Mouse (Mus musculus): Measurements from ENCODE around the gene Mepce. TPM values are rescaled to one million over a fixed set of nuclear protein-coding genes. Genes with fewer than 3 reads are reported as not detected.

Gene Mepce
- total and polyA plus RNA-seq, 3 experiments, result 35.4 to 46.4 (median 43.9) TPM

GRCm38 (mm10) chr5:137741023-137741931 is 46.2 kb downstream of the Mepce start, which contains the start of gene Nyap1:
TSS of gene Nyap1 (minus strand) at chr5:137741607.
- peak; percentile 85 for DNase-seq

GRCm38 (mm10) chr5:137740506-137740905 is 46.9 kb downstream of the Mepce start:
- no peak for DNase-seq

GRCm38 (mm10) chr5:137739471-137739870 is 48.0 kb downstream of the Mepce start:
- DNase-seq, result no peak

GRCm38 (mm10) chr5:137738516-137738915 is 48.9 kb downstream of the Mepce start:
- peak; percentile 23 for DNase-seq

- DNase-seq, result peak; percentile 2
Measured at GRCm38 (mm10) chr5:137737400-137737940, 50.0 kb downstream of the Mepce start.

GRCm38 (mm10) chr5:137734289-137735061 is 53.0 kb downstream of the Mepce start:
- DNase-seq, result no peak

GRCm38 (mm10) chr5:137733638-137734288 is 53.7 kb downstream of the Mepce start:
- no peak for DNase-seq

Other genes starting within 250 kb of the Mepce start
- 1 to 10 TPM; 2.8 to 5.2 TPM for gene Actl6b, start 234.1 kb downstream of the Mepce start, total RNA-seq (2021)
- gene Actl6b, start 234.1 kb downstream of the Mepce start, polyA plus RNA-seq (2012; rRNA removed), result 6.0 and 10.0 TPM in 2 replicates
- gene Tfr2, start 217.8 kb downstream of the Mepce start, total RNA-seq (2021), result 1 to 10 TPM; 1.1 to 1.9 TPM
- 1.9 and 2.4 TPM in 2 replicates for gene Tfr2, start 217.8 kb downstream of the Mepce start, polyA plus RNA-seq (2012; rRNA removed)
- gene Mospd3, start 186.6 kb downstream of the Mepce start, total RNA-seq (2021), result 10 to 100 TPM; 45.4 to 54.1 TPM
- gene Mospd3, start 186.6 kb downstream of the Mepce start, polyA plus RNA-seq (2012; rRNA removed), result 211 TPM in 2 replicates
- gene Pcolce, start 173.9 kb downstream of the Mepce start, total RNA-seq (2021), result 1,000 to 10,000 TPM; 1,014 to 1,197 TPM
- 1,453 and 1,846 TPM in 2 replicates for gene Pcolce, start 173.9 kb downstream of the Mepce start, polyA plus RNA-seq (2012; rRNA removed)
- gene Fbxo24, start 158.7 kb downstream of the Mepce start, total RNA-seq (2021), result 1 to 10 TPM in 1 of 2 experiments, under 1 TPM in 1; 0.89 to 2.6 TPM
- 2.5 and 3.3 TPM in 2 replicates for gene Fbxo24, start 158.7 kb downstream of the Mepce start, polyA plus RNA-seq (2012; rRNA removed)
- gene Lrch4, start 158.5 kb downstream of the Mepce start, total RNA-seq (2021), result 10 to 100 TPM; 27.9 to 31.7 TPM
- 36.7 and 52.7 TPM in 2 replicates for gene Lrch4, start 158.5 kb downstream of the Mepce start, polyA plus RNA-seq (2012; rRNA removed)
- 1 to 10 TPM; 6.4 to 7.4 TPM for gene Gm20605, start 158.5 kb downstream of the Mepce start, total RNA-seq (2021)
- 30.4 and 31.4 TPM in 2 replicates for gene Gm20605, start 158.5 kb downstream of the Mepce start, polyA plus RNA-seq (2012; rRNA removed)
- 10 to 100 TPM in 1 of 2 experiments, 1 to 10 TPM in 1; 3.0 to 14.8 TPM for gene Sap25, start 146.3 kb downstream of the Mepce start, total RNA-seq (2021)
- 81.3 and 84.6 TPM in 2 replicates for gene Sap25, start 146.3 kb downstream of the Mepce start, polyA plus RNA-seq (2012; rRNA removed)
- 10 to 100 TPM in 1 of 2 experiments, 1 to 10 TPM in 1; 9.6 to 14.2 TPM for gene Irs3, start 141.9 kb downstream of the Mepce start, total RNA-seq (2021)
- 18.9 and 32.8 TPM in 2 replicates for gene Irs3, start 141.9 kb downstream of the Mepce start, polyA plus RNA-seq (2012; rRNA removed)
- 10 to 100 TPM; 29.2 to 37.6 TPM for gene Agfg2, start 102.9 kb downstream of the Mepce start, total RNA-seq (2021)
- gene Agfg2, start 102.9 kb downstream of the Mepce start, polyA plus RNA-seq (2012; rRNA removed), result 73.7 and 85.2 TPM in 2 replicates
- gene Nyap1, start 46.0 kb downstream of the Mepce start, total RNA-seq (2021), result 1 to 10 TPM; 2.2 to 6.0 TPM
- 7.3 and 8.9 TPM in 2 replicates for gene Nyap1, start 46.0 kb downstream of the Mepce start, polyA plus RNA-seq (2012; rRNA removed)
- 10 to 100 TPM; 82.9 to 89.9 TPM for gene Tsc22d4, start 41.9 kb downstream of the Mepce start, total RNA-seq (2021)
- gene Tsc22d4, start 41.9 kb downstream of the Mepce start, polyA plus RNA-seq (2012; rRNA removed), result 123 and 136 TPM in 2 replicates
- gene Ppp1r35, start 8.8 kb downstream of the Mepce start, total RNA-seq (2021), result 10 to 100 TPM; 16.1 to 40.1 TPM
- 61.5 and 83.6 TPM in 2 replicates for gene Ppp1r35, start 8.8 kb downstream of the Mepce start, polyA plus RNA-seq (2012; rRNA removed)
- gene Zcwpw1, start 143 bp upstream of the Mepce start, total RNA-seq (2021), result 1 to 10 TPM; 2.0 to 2.2 TPM
- 0.38 and 0.56 TPM in 2 replicates for gene Zcwpw1, start 143 bp upstream of the Mepce start, polyA plus RNA-seq (2012; rRNA removed)
- gene Pilra, start 48.6 kb upstream of the Mepce start, total RNA-seq (2021), result 1 to 10 TPM; 1.8 to 4.7 TPM
- gene Pilra, start 48.6 kb upstream of the Mepce start, polyA plus RNA-seq (2012; rRNA removed), result 2.0 and 2.5 TPM in 2 replicates
- gene Pilrb1, start 70.5 kb upstream of the Mepce start, total RNA-seq (2021), result 1 to 10 TPM; 1.5 TPM
- 0.69 and 1.3 TPM in 2 replicates for gene Pilrb1, start 70.5 kb upstream of the Mepce start, polyA plus RNA-seq (2012; rRNA removed)
- gene Pilrb2, start 84.2 kb upstream of the Mepce start, total RNA-seq (2021), result 1 to 10 TPM in 1 of 2 experiments, under 1 TPM in 1; 0.81 to 1.8 TPM
- gene Pilrb2, start 84.2 kb upstream of the Mepce start, polyA plus RNA-seq (2012; rRNA removed), result 1.1 and 3.8 TPM in 2 replicates
- gene Cyp3a13, start 134.0 kb upstream of the Mepce start, total RNA-seq (2021), result under 1 TPM in 1 of 2 experiments, not detected in 1; 0.58 TPM
- gene Cyp3a13, start 134.0 kb upstream of the Mepce start, polyA plus RNA-seq (2012; rRNA removed), result not detected in 2 replicates
- gene Gjc3, start 175.4 kb upstream of the Mepce start, total RNA-seq (2021), result under 1 TPM; 0.06 to 0.38 TPM
- gene Gjc3, start 175.4 kb upstream of the Mepce start, polyA plus RNA-seq (2012; rRNA removed), result 0.03 and 0.19 TPM in 2 replicates
- gene Azgp1, start 193.9 kb upstream of the Mepce start, total RNA-seq (2021), result 1 to 10 TPM in 1 of 2 experiments, under 1 TPM in 1; 0.83 to 4.2 TPM
- gene Azgp1, start 193.9 kb upstream of the Mepce start, polyA plus RNA-seq (2012; rRNA removed), result 0.18 and 0.72 TPM in 2 replicates
- not detected for gene Smok3a, start 233.6 kb upstream of the Mepce start, total RNA-seq (2021)
- gene Smok3a, start 233.6 kb upstream of the Mepce start, polyA plus RNA-seq (2012; rRNA removed), result not detected in 2 replicates
- gene Smok3b, start 233.8 kb upstream of the Mepce start, total RNA-seq (2021), result not detected
- not detected in 2 replicates for gene Smok3b, start 233.8 kb upstream of the Mepce start, polyA plus RNA-seq (2012; rRNA removed)

All from adrenal gland, adult 2 months (tissue).